Mouse (Mus musculus) Muller cell, postnatal 12 days (primary cell): ENCODE measurements at regions not wholly inside any gene's neighbourhood (a gene's known extent, or its start where the extent isn't known, plus 50 kb on each side); places are given as distances from the start of the nearest gene placed in this dataset.

Experiments
- DNase-seq: peaks from one replicate; pipeline ENCODE4 v3.0.0-alpha.2; 2015; ENCODE audit errors: inconsistent ontology term

GRCm38 (mm10) chr8:116452806-116453205, 52.0 kb upstream of the Dynlrb2 start:
- DNase-seq: no peak

DNA sequence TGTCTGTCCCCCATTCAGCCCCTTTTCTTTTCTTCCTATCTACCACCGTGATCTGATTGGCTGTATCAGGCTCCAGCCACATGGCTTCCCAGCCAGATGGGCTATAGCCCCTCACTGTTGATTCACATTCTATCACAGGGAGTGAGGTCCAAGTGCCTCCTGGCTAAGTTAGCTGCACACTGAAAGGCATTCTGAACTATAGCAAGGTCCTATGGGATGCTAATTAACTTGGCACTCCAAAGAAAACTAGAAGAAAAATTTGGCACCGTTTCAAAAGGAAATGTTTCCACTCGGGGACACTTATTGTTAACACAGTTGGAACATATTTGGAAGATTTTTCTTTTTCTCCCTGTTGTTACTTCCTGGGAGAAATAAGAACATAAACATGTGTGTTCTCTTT, 53.4 kb upstream of the Dynlrb2 start:
- peak; percentile 29 for DNase-seq

- DNase-seq: no peak
These were observed 57.3 kb upstream of the Dynlrb2 start for GRCm38 (mm10) chr8:116447452-116447851.

DNA sequence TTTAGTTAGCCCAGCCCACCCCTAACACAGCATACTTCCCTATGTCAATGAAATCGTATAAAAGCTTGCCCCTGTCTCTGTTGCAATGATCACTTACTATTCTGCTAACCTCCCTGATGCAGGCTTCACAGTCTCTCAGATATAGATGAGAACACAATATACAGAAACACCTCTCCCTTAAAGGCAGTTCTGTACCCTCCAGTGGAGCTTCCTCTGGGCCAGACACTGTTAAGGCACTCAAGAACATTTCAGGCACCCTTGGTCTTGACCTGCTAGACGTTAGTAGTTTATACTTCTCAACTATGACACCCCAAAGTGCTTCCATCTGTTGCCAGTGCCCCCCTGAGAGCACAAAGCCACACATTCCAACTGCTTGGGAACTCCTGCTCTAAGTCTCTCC, 61.9 kb upstream of the Dynlrb2 start:
- no peak for DNase-seq

GRCm38 (mm10) chr8:116438895-116439294, 65.9 kb upstream of the Dynlrb2 start:
- DNase-seq: peak; percentile 65

- peak; percentile 9 for DNase-seq
These were observed 69.3 kb upstream of the Dynlrb2 start for GRCm38 (mm10) chr8:116435268-116435980.

- DNase-seq: peak; percentile 12
These were observed 74.7 kb upstream of the Dynlrb2 start for GRCm38 (mm10) chr8:116430051-116430450.

DNA sequence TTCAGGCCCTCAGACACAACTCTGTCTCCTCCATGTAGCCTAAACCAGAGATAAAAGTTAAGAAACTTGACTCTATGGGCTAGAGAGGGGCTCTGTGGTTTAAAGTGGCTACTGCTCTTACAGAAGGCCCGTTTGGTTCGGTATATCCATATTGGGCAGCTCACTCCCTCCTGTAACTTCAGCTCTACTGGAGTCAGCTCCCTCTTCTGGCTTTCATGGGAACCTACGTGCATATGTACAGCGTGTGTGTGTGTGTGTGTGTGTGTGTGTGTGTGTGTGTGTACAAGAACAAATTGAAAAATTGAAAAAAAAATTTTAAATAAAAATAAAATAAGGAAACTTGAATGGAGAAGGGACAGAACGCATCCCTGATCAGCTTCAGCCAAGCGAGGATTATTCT, 75.1 kb upstream of the Dynlrb2 start:
- DNase-seq: no peak

DNA sequence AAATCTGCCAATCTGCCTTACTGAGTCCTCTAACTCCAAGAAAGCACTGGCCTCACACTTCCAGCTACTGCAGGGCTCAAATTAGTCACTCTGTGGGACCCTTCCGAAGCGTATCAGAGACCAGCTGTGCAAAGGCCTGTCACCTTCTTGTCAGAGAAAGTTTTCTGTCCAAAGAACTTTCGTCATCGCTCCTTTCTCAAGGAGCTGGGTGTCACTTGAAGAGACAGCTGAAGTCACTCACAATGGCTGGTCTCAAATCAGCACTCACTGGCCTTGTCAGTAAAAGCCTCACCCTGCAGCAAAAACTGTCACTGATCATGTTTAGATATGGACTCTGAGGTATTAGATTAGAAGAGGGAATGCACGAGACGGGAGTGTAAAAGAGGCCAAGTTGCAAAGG, 81.9 kb upstream of the Dynlrb2 start:
- no peak for DNase-seq

DNA sequence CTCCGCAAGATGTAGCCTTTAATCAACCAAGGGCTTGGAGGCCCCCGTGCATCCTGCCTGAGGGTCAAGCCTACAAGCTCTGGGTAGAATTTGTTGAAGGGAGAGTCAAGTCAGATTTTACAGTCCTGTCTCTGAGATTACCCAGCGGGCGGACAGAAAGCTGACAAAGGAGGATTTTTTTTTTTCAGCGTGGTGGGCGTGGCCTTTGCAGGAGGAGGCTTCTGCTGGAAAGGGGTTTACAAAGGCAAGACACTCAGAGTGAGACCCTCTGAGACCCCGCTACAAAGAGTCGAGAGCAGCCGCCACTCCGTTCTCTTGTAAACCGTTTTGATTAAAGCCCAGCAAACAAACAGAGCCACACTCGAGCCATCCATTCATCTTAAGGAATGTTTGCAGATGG, 92.1 kb upstream of the Dynlrb2 start:
- no peak for DNase-seq

- DNase-seq: no peak
These were observed 94.7 kb upstream of the Dynlrb2 start for GRCm38 (mm10) chr8:116410041-116410440.

DNA sequence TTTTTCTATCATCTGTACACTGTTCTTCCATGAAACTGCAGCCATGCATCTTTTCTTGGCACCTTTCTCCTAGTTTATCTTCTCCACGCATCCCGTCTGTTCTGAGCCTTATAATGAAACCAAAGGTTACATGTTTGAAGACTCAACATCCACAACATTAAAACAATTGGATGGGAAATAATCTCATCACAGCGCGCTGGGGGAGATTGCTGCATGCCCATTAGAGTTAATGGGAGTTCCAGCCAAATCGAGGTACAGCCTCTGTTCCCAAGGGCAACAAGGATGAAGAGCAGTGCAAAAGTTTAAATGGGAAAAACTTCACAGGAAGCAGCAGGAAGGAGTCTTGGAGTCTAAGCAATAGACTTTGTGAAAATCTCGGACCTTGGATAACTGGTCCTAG, 95.8 kb upstream of the Dynlrb2 start:
- no peak for DNase-seq

- DNase-seq: no peak
These were observed 100.2 kb upstream of the Dynlrb2 start for GRCm38 (mm10) chr8:116404571-116404970.

- DNase-seq: no peak
These were observed 101.4 kb upstream of the Dynlrb2 start for GRCm38 (mm10) chr8:116403366-116403765.

GRCm38 (mm10) chr8:116399452-116399851, 105.3 kb upstream of the Dynlrb2 start:
- DNase-seq: no peak

GRCm38 (mm10) chr8:116398565-116399205, 106.1 kb upstream of the Dynlrb2 start:
- peak; percentile 68 for DNase-seq

GRCm38 (mm10) chr8:116385193-116385955, 119.4 kb upstream of the Dynlrb2 start:
- no peak for DNase-seq

DNA sequence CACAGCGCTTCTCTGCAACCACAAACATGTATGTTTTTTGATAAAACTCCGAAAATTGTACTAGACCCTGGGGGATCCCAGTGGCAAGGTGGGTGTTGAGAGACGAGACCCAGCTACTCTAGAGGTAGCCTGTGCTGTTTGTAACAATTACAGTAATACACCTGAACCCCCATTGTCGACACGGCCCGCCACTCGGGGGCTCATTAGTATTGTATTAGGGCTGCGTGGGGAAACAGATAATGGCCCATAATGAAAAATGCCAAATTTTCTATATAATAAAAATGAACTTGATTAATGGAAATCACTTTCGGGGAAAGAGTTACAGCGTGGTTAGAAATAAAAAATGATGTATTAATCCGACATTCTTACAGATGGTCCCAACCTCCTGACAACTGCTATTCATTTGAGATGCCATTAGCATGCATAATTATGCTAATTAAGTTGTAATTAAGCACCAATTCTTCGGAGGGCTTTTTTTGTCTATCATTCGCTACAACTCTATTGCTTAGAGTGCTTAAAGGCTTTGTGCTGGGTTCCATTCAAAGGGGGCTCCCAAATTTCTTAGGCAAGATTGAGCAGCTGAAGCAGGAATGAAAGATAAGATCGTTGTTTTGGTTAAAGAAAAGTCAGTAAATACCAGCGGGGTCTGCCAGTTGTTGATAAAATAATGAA, 120.2 kb upstream of the Dynlrb2 start:
- no peak for DNase-seq

DNA sequence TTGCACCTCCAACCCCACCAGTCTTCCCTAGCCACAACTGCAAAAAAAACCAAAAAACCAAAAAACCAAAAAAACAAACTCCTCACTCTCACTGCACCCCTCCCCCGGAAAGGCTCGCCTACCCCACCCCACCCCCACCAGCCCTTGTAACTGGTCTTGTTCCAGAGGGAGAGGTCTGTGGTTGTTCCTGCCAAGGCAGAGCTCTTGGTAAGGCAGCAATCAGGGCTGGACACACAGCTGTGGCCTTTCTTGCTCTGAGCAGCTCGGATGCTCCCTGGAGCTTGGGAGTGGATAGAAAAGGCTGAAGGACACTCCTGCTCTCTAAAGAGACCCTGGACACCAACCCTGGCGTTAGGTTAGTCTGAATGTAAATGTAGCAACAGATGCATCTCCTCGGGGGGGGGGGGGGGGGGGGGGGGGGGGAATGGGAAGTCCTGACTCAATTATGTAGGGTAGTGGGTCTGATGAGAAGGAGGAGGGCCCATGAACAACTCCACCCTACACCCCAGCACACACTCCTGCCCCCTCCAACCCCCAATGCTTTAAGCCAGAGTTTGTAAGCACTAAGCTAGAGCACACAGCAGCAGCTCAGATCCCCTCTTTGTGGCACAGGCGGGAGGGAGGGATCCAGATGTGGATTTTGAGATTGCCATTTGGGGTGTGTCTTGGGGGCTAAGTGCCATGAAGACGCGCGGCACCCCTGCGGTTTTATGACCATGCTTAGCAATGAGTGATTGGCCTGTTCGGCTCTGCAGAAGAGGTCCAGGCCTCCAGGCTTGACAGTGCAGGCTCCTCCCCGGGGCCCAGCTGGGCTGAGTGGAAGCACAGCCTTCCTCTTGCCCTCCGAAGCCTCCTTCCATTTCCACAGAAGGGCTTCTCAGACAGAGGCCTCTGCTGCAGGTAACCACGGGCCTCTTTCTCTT, 121.0 kb upstream of the Dynlrb2 start:
- no peak for DNase-seq

DNA sequence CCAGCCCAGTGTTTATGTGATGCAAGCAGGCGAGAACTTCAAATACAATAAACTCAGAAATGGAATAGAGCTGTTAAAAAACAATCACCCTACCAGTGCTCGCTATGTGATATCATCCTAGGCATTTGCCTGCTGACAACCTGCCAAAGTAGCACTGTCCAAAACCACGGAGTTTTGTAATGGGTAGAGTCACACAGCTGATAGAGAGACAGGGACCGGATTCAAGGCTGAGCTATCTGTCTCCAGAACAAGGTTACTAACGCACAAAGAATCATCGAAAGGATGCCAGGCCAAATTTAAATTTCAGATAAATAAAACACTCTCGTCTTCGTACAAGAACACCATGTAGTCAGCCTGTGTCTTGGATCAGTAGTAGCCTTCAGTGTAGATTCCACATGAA, 121.7 kb upstream of the Dynlrb2 start:
- peak; percentile 70 for DNase-seq

DNA sequence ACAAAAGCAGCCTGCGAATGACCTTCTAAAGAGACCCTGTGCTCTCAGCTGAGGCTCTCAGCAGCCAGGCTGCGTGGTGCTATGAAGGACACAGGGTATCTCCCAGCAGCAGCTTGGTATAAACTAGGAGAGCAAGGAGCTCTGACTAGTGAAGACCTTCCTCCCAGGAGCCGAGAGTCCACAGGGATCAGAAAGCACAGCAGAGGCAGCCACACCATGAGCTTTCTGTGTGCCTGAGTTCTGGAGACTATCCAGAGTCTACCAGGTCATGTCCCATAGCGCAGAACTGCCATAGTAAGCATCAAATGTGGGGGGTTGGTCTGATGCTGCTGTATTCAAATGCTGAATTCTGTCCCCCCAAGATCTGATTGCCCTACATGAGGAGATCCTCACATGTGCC, 124.2 kb upstream of the Dynlrb2 start:
- no peak for DNase-seq
